Mouse (Mus musculus) neural tube, embryonic 14.5 days (tissue): ENCODE measurements around the gene Isyna1. TPM values are rescaled to one million over a fixed set of nuclear protein-coding genes. Genes with fewer than 3 reads are reported as not detected.

Experiments
- ATAC-seq: fragments of 200-750 bp; cut with Nextera tagmentation; 2 replicates; pipeline ENCODE4 v1.8.0; 2017; ENCODE audit warnings: low read depth, mild to moderate bottlenecking, moderate TSS enrichment, moderate library complexity
- H3K27ac ChIP-seq: fragments of 300-500 bp; sonication (generic); 2 replicates; pipeline ENCODE4 v1.5.1; 2014; ENCODE audit warnings: low read depth, mild to moderate bottlenecking, control low read depth, low read length, moderate library complexity, mixed read lengths
- H3K27me3 ChIP-seq: fragments of 300-500 bp; sonication (generic); 2 replicates; pipeline ENCODE4 v1.6.1; 2014; ENCODE audit warnings: low read length; ENCODE audit not compliant: control insufficient read depth, insufficient read depth
- H3K36me3 ChIP-seq: fragments of 300-500 bp; sonication (generic); 2 replicates; pipeline ENCODE4 v1.6.1; 2014; ENCODE audit warnings: low read length, mixed read lengths; ENCODE audit not compliant: control insufficient read depth, insufficient read depth
- H3K4me1 ChIP-seq: fragments of 300-500 bp; sonication (generic); 2 replicates; pipeline ENCODE4 v1.6.1; 2014; ENCODE audit warnings: low read length; ENCODE audit not compliant: control insufficient read depth, insufficient read depth
- H3K4me2 ChIP-seq: fragments of 300-500 bp; sonication (generic); 2 replicates; pipeline ENCODE4 v1.6.1; 2014; ENCODE audit warnings: mild to moderate bottlenecking, low read depth, low read length, control low read depth
- H3K4me3 ChIP-seq: fragments of 300-500 bp; sonication (generic); 2 replicates; pipeline ENCODE4 v1.5.1; 2014; ENCODE audit warnings: low read depth, low read length, control low read depth, mixed read lengths
- H3K9ac ChIP-seq: fragments of 300-500 bp; sonication (generic); replicated peaks from 2 replicates; pipeline ENCODE4 v1.6.1; 2014; ENCODE audit warnings: low read depth, mild to moderate bottlenecking, control low read depth, low read length, mixed read lengths
- H3K9me3 ChIP-seq: fragments of 300-500 bp; sonication (generic); 2 replicates; pipeline ENCODE4 v1.6.1; 2016; ENCODE audit warnings: low read length; ENCODE audit not compliant: control insufficient read depth
- WGBS: fragments of 180-500 bp; shearing (Covaris S2); extraction: QIAGEN DNeasy Blood & Tissue Kit; methylation state at CpG from one replicate; pipeline ENCODE4 v1.1.7; 2014; 5-methylcytosine and 5-hydroxymethylcytosine counted together
- polyA plus RNA-seq: library from polyadenylated mRNA; unstranded; fragments of >200 nt; fragmentation: Nextera tagmentation; extraction: Ambion mirVana; gene quantifications from 2 replicates; pipeline ENCODE4 v1.2.1, GENCODE M21; 2014

The Isyna1 gene
- polyA plus RNA-seq, 1 experiment from 2014 or later: 65.5 TPM

GRCm38 (mm10) chr8:70611849-70612248, 17.7 kb downstream of the Isyna1 start:
- Histone ChIP-seq H3K9ac (no peak overlapping the region), H3K36me3 (no peaks in the 10 kb centered on the region), H3K27ac (peak overlapping the region; percentile 31; the same call in 1 of the 2 replicates), H3K4me3 (peak overlapping the region; percentile 35), H3K27me3 (no peaks in the 10 kb centered on the region), H3K9me3 (no peaks in the 10 kb centered on the region), H3K4me1 (peaks cover 30% of the 10 kb centered on the region), H3K4me2 (peak overlapping the region; percentile 86)
- WGBS: 0% methylated on average over 6 of the region's 6 CpGs
- ATAC-seq: no peak

GRCm38 (mm10) chr8:70613763-70614162, 19.6 kb downstream of the Isyna1 start:
- Histone ChIP-seq H3K27ac (no peak overlapping the region), H3K36me3 (no peaks in the 10 kb centered on the region), H3K4me2 (no peak overlapping the region), H3K27me3 (no peaks in the 10 kb centered on the region), H3K4me3 (no peak overlapping the region), H3K4me1 (peaks cover 23% of the 10 kb centered on the region), H3K9me3 (no peaks in the 10 kb centered on the region), H3K9ac (0 out of 2 replicates have a peak overlapping the region, but pooled peaks have one; percentile 8)
- 5% methylated on average over 1 of the region's 1 CpGs for WGBS
- no peak for ATAC-seq

DNA sequence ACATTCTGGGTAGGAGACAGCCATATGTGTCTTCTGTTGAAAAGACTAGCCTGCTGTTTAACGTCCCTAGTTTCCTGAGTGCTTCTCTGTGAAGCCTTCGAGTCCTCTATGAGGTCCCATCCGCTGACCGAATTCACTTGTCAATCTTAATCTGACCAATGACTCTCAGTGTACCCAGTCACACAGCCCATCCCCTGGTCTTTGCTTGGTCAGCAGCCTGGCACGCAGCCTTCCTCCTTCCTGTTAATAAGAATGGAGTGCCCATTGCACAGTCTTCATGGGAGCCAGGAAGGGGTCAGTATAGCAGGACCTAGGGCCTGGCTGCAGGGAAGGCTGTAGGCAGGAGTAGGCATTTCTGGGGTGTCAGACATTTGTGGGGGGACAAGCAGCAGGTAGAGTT, 20.3 kb downstream of the Isyna1 start:
- Histone ChIP-seq H3K9me3 (no peaks in the 10 kb centered on the region), H3K27ac (no peak overlapping the region), H3K4me2 (no peak overlapping the region), H3K27me3 (no peaks in the 10 kb centered on the region), H3K9ac (no peak overlapping the region), H3K4me3 (no peak overlapping the region), H3K36me3 (no peaks in the 10 kb centered on the region), H3K4me1 (peaks cover 17% of the 10 kb centered on the region)
- WGBS: 62% methylated on average over 5 of the region's 5 CpGs
- no peak for ATAC-seq

DNA sequence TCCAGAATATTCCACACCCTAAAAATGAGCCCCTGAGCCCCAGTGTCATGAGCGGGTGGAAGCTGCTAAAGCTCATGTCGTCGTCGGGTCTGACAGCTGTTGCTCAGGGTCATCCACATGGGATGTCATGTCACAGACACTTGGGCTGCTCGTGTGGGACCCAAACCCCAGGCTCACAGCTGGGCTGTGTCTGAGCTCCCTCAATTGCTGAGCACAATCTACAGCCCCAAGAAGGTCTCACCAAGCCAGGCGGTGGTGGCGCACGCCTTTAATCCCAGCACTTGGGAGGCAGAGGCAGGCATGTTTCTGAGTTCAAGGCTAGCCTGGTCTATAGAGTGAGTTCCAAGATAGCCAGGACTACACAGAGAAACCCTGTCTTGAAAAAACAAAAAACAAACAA, 21.1 kb downstream of the Isyna1 start:
- Histone ChIP-seq H3K9me3 (no peaks in the 10 kb centered on the region), H3K4me1 (peaks cover 12% of the 10 kb centered on the region), H3K4me2 (no peak overlapping the region), H3K27me3 (no peaks in the 10 kb centered on the region), H3K27ac (no peak overlapping the region), H3K9ac (no peak overlapping the region), H3K36me3 (no peaks in the 10 kb centered on the region), H3K4me3 (no peak overlapping the region)
- ATAC-seq: no peak
- WGBS: 87% methylated on average over 8 of the region's 8 CpGs

GRCm38 (mm10) chr8:70615894-70616293, 21.7 kb downstream of the Isyna1 start, which contains the start of gene Lrrc25:
Gene Lrrc25 (plus strand): TSS chr8:70616155.
- ATAC-seq: no peak

DNA sequence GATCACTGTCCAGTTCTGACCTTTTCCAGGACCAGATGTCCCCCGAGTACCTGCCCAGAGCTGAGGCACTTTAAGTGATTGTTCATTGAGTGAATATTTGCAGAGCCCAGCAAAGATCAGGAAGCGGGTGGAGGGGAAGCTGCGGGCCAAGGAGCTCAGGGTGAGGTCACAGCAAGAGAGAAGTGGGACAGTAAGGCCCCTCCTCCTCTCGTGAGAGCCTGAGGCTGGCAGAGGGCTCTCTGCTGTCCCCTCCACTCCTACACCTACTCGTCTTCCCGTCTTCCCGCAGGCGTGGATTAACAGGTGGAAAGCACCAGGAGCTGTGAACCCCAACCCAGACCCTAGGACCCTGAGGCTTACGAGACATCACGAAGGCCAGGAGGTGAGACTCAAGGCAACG, 22.5 kb downstream of the Isyna1 start:
- no peak overlapping the region for H3K9ac ChIP-seq
- ATAC-seq: no peak

More at GRCm38 (mm10) chr8:70615894-70616293, 21.7 kb downstream of the Isyna1 start, which contains the start of gene Lrrc25:
- H3K4me2 ChIP-seq: no peak within 1 kb of the TSS
- no peak within 1 kb of the TSS for H3K9ac ChIP-seq
- peaks cover 8% of the 10 kb centered on the region; the same call in 1 of the 2 replicates for H3K4me1 ChIP-seq
- H3K36me3 ChIP-seq: no peaks in the 10 kb centered on the region
- no peaks in the 10 kb centered on the region for H3K27me3 ChIP-seq
- H3K9me3 ChIP-seq: no peaks in the 10 kb centered on the region
- WGBS: 93% methylated on average over 3 of the region's 3 CpGs
- no peak within 1 kb of the TSS for H3K27ac ChIP-seq
- no peak within 1 kb of the TSS for H3K4me3 ChIP-seq

GRCm38 (mm10) chr8:70617985-70618384, 23.8 kb downstream of the Isyna1 start:
- H3K4me1 ChIP-seq: no peaks in the 10 kb centered on the region
- no peaks in the 10 kb centered on the region for H3K27me3 ChIP-seq
- 84% methylated on average over 11 of the region's 11 CpGs for WGBS
- H3K4me3 ChIP-seq: no peak overlapping the region
- H3K4me2 ChIP-seq: no peak overlapping the region
- H3K36me3 ChIP-seq: no peaks in the 10 kb centered on the region
- no peak for ATAC-seq
- no peaks in the 10 kb centered on the region for H3K9me3 ChIP-seq
- no peak overlapping the region for H3K27ac ChIP-seq
- H3K9ac ChIP-seq: no peak overlapping the region

More for the DNA sequence above, 22.5 kb downstream of the Isyna1 start:
- 59% methylated on average over 11 of the region's 11 CpGs for WGBS
- Histone ChIP-seq H3K4me2 (no peak overlapping the region), H3K36me3 (no peaks in the 10 kb centered on the region), H3K9me3 (no peaks in the 10 kb centered on the region), H3K4me3 (no peak overlapping the region), H3K27me3 (no peaks in the 10 kb centered on the region), H3K27ac (no peak overlapping the region), H3K4me1 (no peaks in the 10 kb centered on the region)

- no peak overlapping the region for H3K4me3 ChIP-seq
- ATAC-seq: no peak
- no peaks in the 10 kb centered on the region for H3K36me3 ChIP-seq
Measured at GRCm38 (mm10) chr8:70618888-70619334, 24.7 kb downstream of the Isyna1 start.

GRCm38 (mm10) chr8:70622220-70622619, 28.0 kb downstream of the Isyna1 start:
- H3K36me3 ChIP-seq: no peaks in the 10 kb centered on the region
- no peak overlapping the region for H3K9ac ChIP-seq
- WGBS: 67% methylated on average over 3 of the region's 3 CpGs
- no peaks in the 10 kb centered on the region for H3K9me3 ChIP-seq
- no peak overlapping the region for H3K4me2 ChIP-seq
- no peak overlapping the region for H3K27ac ChIP-seq
- no peaks in the 10 kb centered on the region for H3K4me1 ChIP-seq
- no peak for ATAC-seq
- H3K27me3 ChIP-seq: no peaks in the 10 kb centered on the region
- no peak overlapping the region for H3K4me3 ChIP-seq

More at GRCm38 (mm10) chr8:70618888-70619334, 24.7 kb downstream of the Isyna1 start:
- H3K9ac ChIP-seq: no peak overlapping the region
- no peak overlapping the region for H3K27ac ChIP-seq
- no peaks in the 10 kb centered on the region for H3K27me3 ChIP-seq
- 34% methylated on average over 9 of the region's 9 CpGs for WGBS
- no peaks in the 10 kb centered on the region for H3K4me1 ChIP-seq
- no peak overlapping the region for H3K4me2 ChIP-seq
- H3K9me3 ChIP-seq: no peaks in the 10 kb centered on the region
